Mouse (Mus musculus): ENCODE results near the gene Cfap73.

DNA sequence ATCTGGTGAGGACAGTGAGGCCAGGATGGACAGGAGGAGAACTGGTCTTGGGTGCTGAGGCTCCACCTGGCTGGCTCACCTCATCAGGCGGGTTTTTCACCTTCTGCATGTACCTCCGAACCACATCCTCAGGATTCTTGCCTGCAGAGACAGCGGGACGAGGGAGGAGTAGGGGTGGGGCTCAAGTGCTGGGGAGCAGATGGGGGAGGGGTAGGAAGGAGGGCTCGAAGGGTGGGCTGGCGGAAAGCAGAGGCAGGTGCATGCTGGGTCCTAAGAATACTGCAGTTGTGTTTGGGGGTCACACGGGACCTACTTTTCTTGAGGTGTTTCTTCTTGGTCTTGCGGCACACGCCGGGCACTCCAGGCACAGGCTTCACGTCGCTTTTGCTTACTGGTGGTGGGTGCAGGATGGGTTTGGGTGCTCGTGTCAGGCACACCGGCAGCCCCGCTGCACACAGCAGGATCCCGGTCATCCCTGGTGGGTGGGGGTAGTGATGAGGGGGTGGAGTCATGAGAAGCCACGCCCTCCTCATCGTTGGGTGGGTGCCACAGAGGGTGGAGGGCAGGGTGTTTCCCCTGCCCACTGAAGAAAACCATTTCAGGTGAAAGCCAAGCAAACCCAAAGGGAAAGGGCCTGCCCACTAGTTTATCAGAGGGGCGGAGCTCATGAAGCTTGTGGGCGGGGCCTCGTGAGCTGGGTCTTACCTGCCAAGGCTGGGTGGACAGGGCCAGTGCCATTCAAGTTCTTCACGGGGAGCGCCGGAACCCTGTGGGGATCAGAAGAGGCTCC lies 49.1 kb upstream of the Cfap73 start:
- TF ChIP-seq CTCF (conservative IDR thresholded peaks at IDR 0.05; ENCODE audit: low read length) (no peak), NANOG (IDR thresholded peaks at IDR 0.05; ENCODE audit: borderline replicate concordance, low read length) (no peak)

All from E14TG2a.4 (cell line).